Mouse (Mus musculus) hindbrain, postnatal 0 days (tissue): ENCODE results near the gene Nhlrc2. TPM values are rescaled to one million over a fixed set of nuclear protein-coding genes. Genes with fewer than 3 reads are reported as not detected.
A peak's percentile ranks its signal among the peaks of the same experiment; 100 is the strongest.

Source experiments
- ATAC-seq: fragments of 200-750 bp; cut with Nextera tagmentation; 2 replicates; pipeline ENCODE4 v1.8.0; 2017; ENCODE audit warnings: mild to moderate bottlenecking, moderate TSS enrichment, moderate library complexity
- DNase-seq: peaks from one replicate; pipeline ENCODE4 v3.0.0-alpha.2; 2015; ENCODE audit warnings: low spot score
- H3K27ac ChIP-seq: fragments of 300-500 bp; sonication (generic); 2 replicates; pipeline ENCODE4 v1.5.1; 2014; ENCODE audit warnings: mild to moderate bottlenecking
- H3K27me3 ChIP-seq: fragments of 300-500 bp; sonication (generic); 2 replicates; pipeline ENCODE4 v1.6.1; 2014; ENCODE audit warnings: low read length, mixed read lengths; ENCODE audit not compliant: insufficient read depth
- H3K36me3 ChIP-seq: fragments of 300-500 bp; sonication (generic); 2 replicates; pipeline ENCODE4 v1.6.1; 2014; ENCODE audit warnings: low read length, mixed read lengths; ENCODE audit not compliant: insufficient read depth
- H3K4me1 ChIP-seq: fragments of 300-500 bp; sonication (generic); 2 replicates; pipeline ENCODE4 v1.6.1; 2014; ENCODE audit warnings: antibody characterized with exemption, low read length, mixed read lengths; ENCODE audit not compliant: insufficient read depth
- H3K4me2 ChIP-seq: fragments of 300-500 bp; sonication (generic); 2 replicates; pipeline ENCODE4 v1.6.1; 2014; ENCODE audit warnings: low read depth, mild to moderate bottlenecking, low read length, moderate library complexity, mixed read lengths
- H3K4me3 ChIP-seq: fragments of 300-500 bp; sonication (generic); 2 replicates; pipeline ENCODE4 v1.5.1; 2014; ENCODE audit warnings: low read length
- H3K9ac ChIP-seq: fragments of 300-500 bp; sonication (generic); replicated peaks from 2 replicates; pipeline ENCODE4 v1.6.1; 2014; ENCODE audit warnings: mild to moderate bottlenecking, low read length, moderate library complexity, mixed read lengths
- H3K9me3 ChIP-seq: fragments of 300-500 bp; sonication (generic); 2 replicates; pipeline ENCODE4 v1.6.1; 2016; ENCODE audit warnings: low read length, mixed read lengths
- CTCF ChIP-seq: IDR thresholded peaks from 2 replicates; pipeline ENCODE4 v1.5.1; 2016; ENCODE audit warnings: antibody characterized with exemption, control low read depth, low read depth
- WGBS: fragments of 180-500 bp; shearing (Covaris S2); extraction: QIAGEN DNeasy Blood & Tissue Kit; methylation state at CpG from one replicate; pipeline ENCODE4 v1.1.7; 2014; 5-methylcytosine and 5-hydroxymethylcytosine counted together
- polyA plus RNA-seq: library from polyadenylated mRNA; unstranded; fragments of >200 nt; fragmentation: Nextera tagmentation; extraction: Ambion mirVana; gene quantifications from 2 replicates; pipeline ENCODE4 v1.2.1, GENCODE M21; 2015
- total RNA-seq: library from RNA; depleted of rRNA; stranded (reverse); fragments of >200 nt; gene quantifications from 2 replicates; pipeline ENCODE4 v1.2.3, GENCODE M21; 2014

Gene Nhlrc2
- total and polyA plus RNA-seq, 2 experiments from 2014 or later, result 7.9 to 11.7 TPM

DNA sequence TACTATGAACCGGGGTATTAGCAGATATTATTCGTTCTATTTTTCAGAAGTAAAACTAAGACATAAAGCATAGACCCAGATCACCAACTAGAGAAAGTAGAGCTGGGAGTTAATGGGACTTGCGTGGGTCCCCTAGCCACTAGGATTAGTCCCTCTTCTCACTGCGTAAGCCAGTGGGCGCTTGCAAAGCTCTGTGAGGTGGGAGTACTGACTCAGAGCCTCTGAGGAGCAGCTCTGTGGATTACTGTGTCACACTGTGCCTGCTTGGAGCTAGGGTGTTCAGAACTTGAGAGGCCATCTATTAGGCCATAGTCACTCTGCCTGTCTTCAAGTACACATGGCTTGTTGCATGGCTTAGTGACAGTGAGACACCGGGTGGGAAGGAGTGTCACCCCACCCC lies 25.1 kb downstream of the Nhlrc2 start:
- 91% methylated on average over 6 of the region's 6 CpGs for WGBS

DNA sequence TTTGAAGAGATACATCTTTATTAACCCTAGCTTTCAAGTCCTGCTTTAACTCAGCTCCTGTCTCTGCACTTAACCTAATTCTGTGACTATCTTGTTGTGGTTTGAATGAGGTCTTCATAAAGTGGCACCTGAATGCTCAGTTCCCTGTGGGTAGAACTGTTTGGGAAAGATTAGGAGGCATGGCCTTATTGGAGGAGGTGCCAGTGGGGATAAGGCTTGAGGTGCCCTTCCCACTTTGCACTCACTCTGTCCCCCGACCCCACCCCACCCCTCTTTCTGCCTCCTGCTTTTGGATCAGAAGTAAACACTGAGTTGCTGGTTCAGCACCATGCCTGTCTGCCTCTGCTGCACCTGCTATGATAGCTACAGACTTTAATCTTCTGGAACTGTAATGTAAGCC lies 29.7 kb downstream of the Nhlrc2 start:
- H3K27me3 ChIP-seq, result no peaks in the 10 kb centered on the region
- DNase-seq (no peak), ATAC-seq (no peak)
- 95% methylated on average over 1 of the region's 1 CpGs for WGBS
- no peak overlapping the region for H3K4me2 ChIP-seq
- no peaks in the 10 kb centered on the region for H3K4me1 ChIP-seq
- H3K4me3 ChIP-seq, result no peak overlapping the region
- no peak overlapping the region for H3K27ac ChIP-seq
- no peaks in the 10 kb centered on the region for H3K9me3 ChIP-seq
- H3K9ac ChIP-seq, result no peak overlapping the region
- peaks cover 3% of the 10 kb centered on the region; the same call in 1 of the 2 replicates for H3K36me3 ChIP-seq
- no peak for TF ChIP-seq CTCF

More for the DNA sequence above, 25.1 kb downstream of the Nhlrc2 start:
- no peak for ATAC-seq
- Histone ChIP-seq H3K27ac (no peak overlapping the region), H3K4me1 (0 out of 2 replicates have a peak, but pooled peaks cover 5% of the 10 kb centered on the region), H3K36me3 (peaks cover 8% of the 10 kb centered on the region; the same call in 1 of the 2 replicates), H3K4me2 (no peak overlapping the region), H3K9ac (no peak overlapping the region), H3K4me3 (no peak overlapping the region), H3K9me3 (no peaks in the 10 kb centered on the region), H3K27me3 (no peaks in the 10 kb centered on the region)
- TF ChIP-seq CTCF, result no peak
- DNase-seq, result no peak

DNA sequence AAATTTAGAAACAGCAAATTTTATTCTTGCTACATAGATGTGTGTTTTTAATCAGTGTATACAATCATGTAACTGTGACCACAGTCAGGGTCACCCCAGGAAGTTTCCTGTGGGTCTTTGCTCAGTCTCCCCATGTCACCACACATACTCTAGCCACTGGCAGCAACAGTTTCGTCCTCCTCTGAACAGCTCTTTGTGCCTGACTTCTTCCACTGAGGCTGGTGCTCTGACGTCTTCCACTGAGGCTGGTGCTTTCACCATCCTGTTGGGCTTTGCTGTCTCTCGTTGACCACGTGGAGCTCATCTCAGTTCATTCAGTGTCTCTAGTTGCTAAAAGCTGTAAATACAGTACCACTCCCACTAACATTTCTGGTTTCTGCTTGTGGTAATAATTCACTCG lies 33.9 kb downstream of the Nhlrc2 start:
- Histone ChIP-seq H3K4me3 (no peak overlapping the region), H3K4me2 (no peak overlapping the region), H3K9me3 (no peaks in the 10 kb centered on the region), H3K27me3 (no peaks in the 10 kb centered on the region), H3K27ac (no peak overlapping the region), H3K4me1 (no peaks in the 10 kb centered on the region), H3K9ac (no peak overlapping the region), H3K36me3 (peaks cover 2% of the 10 kb centered on the region; the same call in 1 of the 2 replicates)
- TF ChIP-seq CTCF, result no peak
- DNase-seq, result no peak
- ATAC-seq, result no peak
- 91% methylated on average over 5 of the region's 5 CpGs for WGBS

GRCm38 (mm10) chr19:56583785-56584184 lies 35.7 kb downstream of the Nhlrc2 start:
- no peak for DNase-seq
- ATAC-seq, result no peak
- Histone ChIP-seq H3K27me3 (no peaks in the 10 kb centered on the region), H3K9me3 (no peaks in the 10 kb centered on the region), H3K27ac (no peak overlapping the region), H3K4me3 (no peak overlapping the region), H3K4me1 (no peaks in the 10 kb centered on the region), H3K9ac (no peak overlapping the region), H3K36me3 (peaks cover 6% of the 10 kb centered on the region; the same call in 1 of the 2 replicates), H3K4me2 (no peak overlapping the region)
- TF ChIP-seq CTCF, result no peak
- 77% methylated on average over 5 of the region's 5 CpGs for WGBS

GRCm38 (mm10) chr19:56584288-56584687 lies 36.2 kb downstream of the Nhlrc2 start:
- Histone ChIP-seq H3K27me3 (no peaks in the 10 kb centered on the region), H3K27ac (no peak overlapping the region), H3K4me3 (no peak overlapping the region), H3K4me2 (no peak overlapping the region), H3K36me3 (peaks cover 9% of the 10 kb centered on the region; the same call in 1 of the 2 replicates), H3K9me3 (no peaks in the 10 kb centered on the region), H3K4me1 (no peaks in the 10 kb centered on the region), H3K9ac (no peak overlapping the region)
- 83% methylated on average over 3 of the region's 3 CpGs for WGBS
- no peak for DNase-seq
- no peak for TF ChIP-seq CTCF
- ATAC-seq, result no peak

- no peaks in the 10 kb centered on the region for H3K27me3 ChIP-seq
- no peak overlapping the region for H3K4me2 ChIP-seq
- peaks cover 9% of the 10 kb centered on the region; the same call in 1 of the 2 replicates for H3K36me3 ChIP-seq
- H3K4me1 ChIP-seq, result no peaks in the 10 kb centered on the region
- no peak for DNase-seq
- WGBS, result 88% methylated on average over 8 of the region's 8 CpGs
- no peak overlapping the region for H3K9ac ChIP-seq
- no peak for TF ChIP-seq CTCF
- no peak overlapping the region for H3K4me3 ChIP-seq
- no peak overlapping the region for H3K27ac ChIP-seq
- H3K9me3 ChIP-seq, result no peaks in the 10 kb centered on the region
- ATAC-seq, result no peak
These were observed 38.3 kb downstream of the Nhlrc2 start for GRCm38 (mm10) chr19:56586320-56586719.

- no peaks in the 10 kb centered on the region for H3K9me3 ChIP-seq
- ATAC-seq (peak; percentile 70; the same call in 1 of the 2 replicates), DNase-seq (peak; percentile 48)
- no peak overlapping the region for H3K4me3 ChIP-seq
- H3K4me1 ChIP-seq, result no peaks in the 10 kb centered on the region
- TF ChIP-seq CTCF, result no peak
- no peak overlapping the region for H3K27ac ChIP-seq
- 57% methylated on average over 6 of the region's 6 CpGs for WGBS
- peaks cover 19% of the 10 kb centered on the region; the same call in 1 of the 2 replicates for H3K36me3 ChIP-seq
- no peak overlapping the region for H3K4me2 ChIP-seq
- H3K9ac ChIP-seq, result no peak overlapping the region
- H3K27me3 ChIP-seq, result no peaks in the 10 kb centered on the region
These were observed 40.2 kb downstream of the Nhlrc2 start for GRCm38 (mm10) chr19:56588205-56588626.
